Mouse (Mus musculus) heart, embryonic 12.5 days (tissue): ENCODE measurements around the gene Acvr1b. TPM values are rescaled to one million over a fixed set of nuclear protein-coding genes. Genes with fewer than 3 reads are reported as not detected.

Experiments
- ATAC-seq: fragments of 200-750 bp; cut with Nextera tagmentation; 2 replicates; pipeline ENCODE4 v1.8.0; 2017; ENCODE audit warnings: moderate TSS enrichment, moderate library complexity; ENCODE audit not compliant: insufficient number of reproducible peaks, low FRiP score
- H3K27ac ChIP-seq: fragments of 300-500 bp; sonication (generic); 2 replicates; pipeline ENCODE4 v1.5.1; 2016; ENCODE audit warnings: mild to moderate bottlenecking, moderate library complexity; ENCODE audit not compliant: poor library complexity, severe bottlenecking
- H3K27me3 ChIP-seq: fragments of 300-500 bp; sonication (generic); replicated peaks from 2 replicates; pipeline ENCODE4 v1.6.1; 2016; ENCODE audit warnings: mild to moderate bottlenecking, moderate library complexity
- H3K36me3 ChIP-seq: fragments of 300-500 bp; sonication (generic); 2 replicates; pipeline ENCODE4 v1.6.1; 2016; ENCODE audit warnings: mild to moderate bottlenecking, moderate library complexity
- H3K4me1 ChIP-seq: fragments of 300-500 bp; sonication (generic); replicated peaks from 2 replicates; pipeline ENCODE4 v1.6.1; 2016; ENCODE audit warnings: mild to moderate bottlenecking
- H3K4me2 ChIP-seq: fragments of 300-500 bp; sonication (generic); 2 replicates; pipeline ENCODE4 v1.6.1; 2016; ENCODE audit warnings: mild to moderate bottlenecking, moderate library complexity
- H3K4me3 ChIP-seq: fragments of 300-500 bp; sonication (generic); 2 replicates; pipeline ENCODE4 v1.5.1; 2016; ENCODE audit warnings: mild to moderate bottlenecking
- H3K9ac ChIP-seq: fragments of 300-500 bp; sonication (generic); 2 replicates; pipeline ENCODE4 v1.6.1; 2016; ENCODE audit warnings: mild to moderate bottlenecking, moderate library complexity
- H3K9me3 ChIP-seq: fragments of 300-500 bp; sonication (generic); replicated peaks from 2 replicates; pipeline ENCODE4 v1.6.1; 2016; ENCODE audit warnings: mild to moderate bottlenecking, moderate library complexity
- WGBS: fragments of 180-500 bp; shearing (Covaris S2); methylation state at CpG from one replicate; pipeline ENCODE4 v1.1.7; 2016; 5-methylcytosine and 5-hydroxymethylcytosine counted together
- polyA plus RNA-seq: library from polyadenylated mRNA; unstranded; fragments of >200 nt; fragmentation: Nextera tagmentation; extraction: Ambion mirVana; gene quantifications from 2 replicates; pipeline ENCODE4 v1.2.1, GENCODE M21; 2016

Gene Acvr1b
- polyA plus RNA-seq, 1 experiment from 2014 or later: 6.8 TPM

- Histone ChIP-seq H3K27ac (peak overlapping the region; percentile 83), H3K27me3 (no peaks in the 10 kb centered on the region), H3K4me2 (no peak overlapping the region), H3K9ac (no peak overlapping the region), H3K36me3 (peaks cover 24% of the 10 kb centered on the region), H3K4me3 (no peak overlapping the region), H3K4me1 (peaks cover 65% of the 10 kb centered on the region), H3K9me3 (no peaks in the 10 kb centered on the region)
- ATAC-seq: 0 out of 2 replicates have a peak, but pooled peaks have one; percentile 39
- WGBS: 37% methylated on average over 5 of the region's 5 CpGs
These were observed 16.9 kb downstream of the Acvr1b start for GRCm38 (mm10) chr15:101190762-101191150.

- H3K4me1 ChIP-seq: peaks cover 65% of the 10 kb centered on the region
- peak; percentile 41 for ATAC-seq
These were observed 17.8 kb downstream of the Acvr1b start for GRCm38 (mm10) chr15:101191459-101192259.

DNA sequence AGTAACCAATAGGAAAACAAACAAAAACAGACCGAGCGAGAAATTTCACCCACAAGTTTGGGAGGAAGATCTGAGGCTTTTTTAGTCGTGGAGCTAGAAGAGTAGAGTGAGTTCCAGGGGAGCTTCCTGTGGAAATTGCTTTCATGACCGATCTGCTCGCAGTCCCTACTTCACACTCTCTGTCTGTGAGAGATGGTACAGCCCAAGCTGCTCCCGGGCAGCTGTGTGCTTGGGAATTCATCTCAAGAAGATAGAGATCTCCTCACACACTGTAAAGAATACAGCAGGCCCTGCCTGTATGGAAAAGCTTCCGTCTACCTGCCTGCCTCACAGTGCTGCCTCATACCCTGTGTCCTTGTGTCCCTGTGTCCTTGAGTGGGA lies 18.4 kb downstream of the Acvr1b start:
- WGBS: 43% methylated on average over 7 of the region's 7 CpGs
- H3K9ac ChIP-seq: peak overlapping the region; percentile 28; the same call in 1 of the 2 replicates
- H3K36me3 ChIP-seq: peaks cover 29% of the 10 kb centered on the region
- no peaks in the 10 kb centered on the region for H3K9me3 ChIP-seq
- H3K4me1 ChIP-seq: peaks cover 65% of the 10 kb centered on the region
- ATAC-seq: no peak
- H3K4me3 ChIP-seq: no peak overlapping the region
- H3K27ac ChIP-seq: peak overlapping the region; percentile 83
- H3K27me3 ChIP-seq: no peaks in the 10 kb centered on the region
- H3K4me2 ChIP-seq: no peak overlapping the region

More at GRCm38 (mm10) chr15:101191459-101192259, 17.8 kb downstream of the Acvr1b start:
- Histone ChIP-seq H3K36me3 (peaks cover 29% of the 10 kb centered on the region), H3K27ac (peak overlapping the region; percentile 83), H3K27me3 (no peaks in the 10 kb centered on the region), H3K4me3 (no peak overlapping the region), H3K9ac (peak overlapping the region; percentile 28; the same call in 1 of the 2 replicates), H3K4me2 (peak overlapping the region; percentile 28), H3K9me3 (no peaks in the 10 kb centered on the region)
- WGBS: 14% methylated on average over 13 of the region's 13 CpGs

- Histone ChIP-seq H3K27ac (peak overlapping the region; percentile 83; the same call in 1 of the 2 replicates), H3K4me2 (no peak overlapping the region), H3K4me1 (peaks cover 65% of the 10 kb centered on the region), H3K9ac (no peak overlapping the region), H3K9me3 (no peaks in the 10 kb centered on the region), H3K36me3 (peaks cover 31% of the 10 kb centered on the region), H3K27me3 (no peaks in the 10 kb centered on the region), H3K4me3 (no peak overlapping the region)
- no peak for ATAC-seq
- WGBS: 61% methylated on average over 7 of the region's 7 CpGs
These were observed 18.8 kb downstream of the Acvr1b start for GRCm38 (mm10) chr15:101192651-101193050.

DNA sequence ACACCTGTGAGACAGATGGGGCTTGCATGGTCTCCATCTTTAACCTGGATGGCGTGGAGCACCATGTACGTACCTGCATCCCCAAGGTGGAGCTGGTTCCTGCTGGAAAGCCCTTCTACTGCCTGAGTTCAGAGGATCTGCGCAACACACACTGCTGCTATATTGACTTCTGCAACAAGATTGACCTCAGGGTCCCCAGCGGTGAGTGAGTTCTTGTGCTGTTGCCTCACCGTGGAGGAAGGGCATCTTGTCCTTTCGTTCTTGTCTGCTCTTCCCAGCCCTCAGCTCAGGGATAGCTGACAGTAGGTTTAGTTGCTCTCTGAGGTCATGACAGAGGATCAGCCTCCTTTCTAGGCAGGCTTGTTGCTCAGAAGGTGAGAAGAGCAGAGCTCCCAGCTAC lies 20.1 kb downstream of the Acvr1b start:
- Histone ChIP-seq H3K27me3 (no peaks in the 10 kb centered on the region), H3K36me3 (peaks cover 37% of the 10 kb centered on the region), H3K9me3 (no peaks in the 10 kb centered on the region), H3K4me3 (no peak overlapping the region), H3K27ac (no peak overlapping the region), H3K9ac (no peak overlapping the region), H3K4me2 (no peak overlapping the region), H3K4me1 (peaks cover 61% of the 10 kb centered on the region)
- ATAC-seq: no peak
- WGBS: 88% methylated on average over 6 of the region's 6 CpGs

DNA sequence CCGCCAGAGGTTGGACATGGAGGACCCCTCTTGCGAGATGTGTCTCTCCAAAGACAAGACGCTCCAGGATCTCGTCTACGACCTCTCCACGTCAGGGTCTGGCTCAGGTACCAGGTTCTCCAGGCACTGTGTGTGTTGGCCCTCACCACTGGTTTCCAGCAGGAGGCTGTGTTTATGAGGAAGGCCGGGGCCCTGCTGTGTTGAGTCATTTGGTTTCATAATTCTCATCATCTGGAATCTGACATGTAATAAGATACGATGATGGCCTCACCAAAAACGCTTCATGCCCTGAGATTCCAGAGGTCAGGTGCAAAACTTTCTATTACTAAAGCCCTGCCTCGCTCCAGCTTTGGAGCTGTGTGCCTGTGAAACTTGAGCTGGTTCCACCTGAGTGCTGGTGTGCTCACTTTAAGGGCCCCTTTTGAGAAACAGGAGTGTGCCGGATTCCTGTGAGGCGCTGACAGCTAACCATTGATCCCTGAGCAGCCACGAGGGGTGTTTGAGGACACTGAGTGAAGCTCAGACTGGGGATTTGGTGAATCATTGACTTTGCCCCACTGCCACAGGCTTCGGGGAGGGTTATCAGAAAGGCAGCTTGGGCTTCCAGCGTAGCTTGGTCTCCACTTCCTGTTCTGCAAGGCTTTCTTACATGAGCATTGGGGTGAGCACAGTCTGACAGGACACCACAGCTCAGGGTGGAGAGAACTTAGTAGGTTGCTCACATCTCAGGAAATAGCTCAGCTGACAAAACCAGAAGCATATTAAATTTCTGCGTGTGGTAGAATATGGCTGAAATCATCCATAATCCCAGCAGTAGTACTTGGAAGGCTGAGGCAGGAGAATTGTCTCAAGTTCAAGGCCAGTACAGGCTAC lies 21.3 kb downstream of the Acvr1b start:
- Histone ChIP-seq H3K4me2 (no peak overlapping the region), H3K4me3 (no peak overlapping the region), H3K27me3 (no peaks in the 10 kb centered on the region), H3K9ac (no peak overlapping the region), H3K9me3 (no peaks in the 10 kb centered on the region), H3K4me1 (peaks cover 48% of the 10 kb centered on the region), H3K36me3 (peaks cover 47% of the 10 kb centered on the region), H3K27ac (no peak overlapping the region)
- no peak for ATAC-seq
- WGBS: 76% methylated on average over 16 of the region's 16 CpGs

DNA sequence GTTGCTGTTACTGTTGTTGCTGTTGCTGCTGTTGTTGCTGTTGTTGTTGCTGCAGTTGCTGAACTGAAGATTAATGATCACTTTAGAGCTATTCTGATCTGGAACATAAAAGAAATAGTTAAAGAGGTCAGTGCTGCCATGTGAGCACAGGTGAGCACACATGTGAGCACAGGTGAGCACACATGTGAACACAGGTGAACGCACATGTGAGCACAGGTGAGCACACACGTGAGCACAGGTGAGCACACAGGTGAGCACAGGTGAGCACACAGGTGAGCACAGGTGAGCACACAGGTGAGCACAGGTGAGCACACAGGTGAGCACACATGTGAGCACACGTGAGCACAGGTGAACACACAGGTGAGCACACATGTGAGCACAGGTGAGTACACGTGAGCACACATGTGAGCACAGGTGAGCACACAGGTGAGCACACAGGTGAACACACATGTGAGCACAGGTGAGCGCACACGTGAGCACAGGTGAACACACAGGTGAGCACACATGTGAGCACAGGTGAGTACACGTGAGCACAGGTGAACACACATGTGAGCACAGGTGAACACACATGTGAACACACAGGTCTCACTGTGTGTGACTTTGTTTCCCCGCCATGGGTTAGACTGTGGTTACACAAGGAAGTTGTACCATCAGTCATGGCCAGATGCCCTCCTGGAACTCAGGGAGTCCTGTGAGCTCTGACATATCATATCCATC lies 22.4 kb downstream of the Acvr1b start:
- H3K4me2 ChIP-seq: no peak overlapping the region
- H3K36me3 ChIP-seq: peaks cover 58% of the 10 kb centered on the region
- 89% methylated on average over 8 of the region's 8 CpGs for WGBS
- no peak overlapping the region for H3K9ac ChIP-seq
- no peak overlapping the region for H3K27ac ChIP-seq
- H3K4me3 ChIP-seq: no peak overlapping the region
- no peak for ATAC-seq
- peaks cover 6% of the 10 kb centered on the region; the same call in 1 of the 2 replicates for H3K9me3 ChIP-seq
- H3K4me1 ChIP-seq: peaks cover 38% of the 10 kb centered on the region
- H3K27me3 ChIP-seq: no peaks in the 10 kb centered on the region

DNA sequence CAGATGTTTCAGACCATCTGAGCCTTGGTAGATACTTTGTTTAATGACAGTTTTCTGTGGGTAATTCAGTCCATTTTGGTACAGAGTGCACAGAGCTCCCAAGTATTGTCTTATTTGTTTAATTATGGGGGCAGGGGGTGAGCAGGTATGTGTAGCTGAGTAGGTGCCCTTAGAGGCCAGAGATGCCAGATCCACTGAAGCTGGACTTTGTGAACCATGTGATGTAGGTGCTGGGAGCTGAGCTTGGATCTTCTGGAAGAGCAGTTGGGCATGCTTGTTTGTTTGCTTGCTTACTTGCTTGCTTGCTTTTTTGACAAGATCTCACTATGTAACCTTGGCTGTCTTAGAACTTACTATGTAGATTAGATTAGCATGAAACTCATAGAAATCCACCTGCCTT lies 23.1 kb downstream of the Acvr1b start:
- Histone ChIP-seq H3K27ac (no peak overlapping the region), H3K9me3 (peaks cover 6% of the 10 kb centered on the region; the same call in 1 of the 2 replicates), H3K27me3 (no peaks in the 10 kb centered on the region), H3K9ac (no peak overlapping the region), H3K4me2 (no peak overlapping the region), H3K36me3 (peaks cover 65% of the 10 kb centered on the region), H3K4me3 (no peak overlapping the region), H3K4me1 (peaks cover 31% of the 10 kb centered on the region)
- ATAC-seq: no peak

DNA sequence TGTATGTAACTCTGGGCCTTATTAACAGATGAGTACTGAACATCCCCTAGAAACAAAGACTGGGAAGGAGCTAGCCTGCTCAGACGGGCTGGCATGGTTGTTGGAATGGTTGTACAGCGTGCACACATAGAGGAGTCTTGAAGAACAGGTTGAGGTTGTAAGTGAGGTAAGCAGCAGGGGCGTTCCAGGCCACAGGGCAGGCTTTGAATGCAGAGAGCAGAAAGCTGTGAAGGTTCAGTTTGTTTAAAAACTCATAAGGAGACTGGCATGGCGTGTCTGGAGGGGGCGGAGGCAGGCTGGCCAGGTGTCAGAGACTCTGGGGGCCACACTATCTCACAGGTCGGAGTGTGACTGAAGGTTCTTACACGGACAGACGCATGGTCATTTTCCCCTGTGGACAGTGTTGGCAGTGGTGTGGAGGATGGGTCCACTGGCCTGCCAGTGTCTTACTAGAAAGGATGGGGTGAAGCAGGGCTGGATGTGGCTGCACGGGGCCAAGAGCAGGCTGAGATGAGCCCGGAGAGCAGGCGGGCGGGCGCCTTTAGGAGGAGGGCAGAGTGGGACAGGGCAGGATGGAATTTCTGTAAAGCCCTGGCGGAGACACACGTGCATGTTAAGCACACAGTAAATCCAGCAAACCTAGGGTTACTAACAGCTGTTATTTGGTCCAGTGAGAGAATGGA lies 23.8 kb downstream of the Acvr1b start:
- Histone ChIP-seq H3K36me3 (peaks cover 72% of the 10 kb centered on the region), H3K4me3 (no peak overlapping the region), H3K9ac (no peak overlapping the region), H3K4me1 (peaks cover 24% of the 10 kb centered on the region), H3K4me2 (no peak overlapping the region), H3K27me3 (no peaks in the 10 kb centered on the region), H3K9me3 (peaks cover 6% of the 10 kb centered on the region; the same call in 1 of the 2 replicates), H3K27ac (no peak overlapping the region)
- 87% methylated on average over 15 of the region's 15 CpGs for WGBS
- no peak for ATAC-seq

GRCm38 (mm10) chr15:101198218-101198617 lies 24.4 kb downstream of the Acvr1b start:
- Histone ChIP-seq H3K27ac (no peak overlapping the region), H3K36me3 (peaks cover 78% of the 10 kb centered on the region), H3K4me2 (no peak overlapping the region), H3K27me3 (no peaks in the 10 kb centered on the region), H3K4me1 (peaks cover 18% of the 10 kb centered on the region), H3K9me3 (peaks cover 6% of the 10 kb centered on the region; the same call in 1 of the 2 replicates), H3K4me3 (no peak overlapping the region), H3K9ac (no peak overlapping the region)
- ATAC-seq: peak; percentile 73
- WGBS: 28% methylated on average over 3 of the region's 3 CpGs
